8 mouse cellular contexts compared by ENCODE assay signal in genomic region chr4:140770433-140770832, GRCm38 (mm10). TPM values are rescaled to one million over a fixed set of nuclear protein-coding genes. Genes with fewer than 3 reads are reported as not detected.
A peak's percentile ranks its signal among the peaks of the same experiment; 100 is the strongest.
DNase-seq lines count a peak whose midpoint lies in the region; ATAC-seq lines count a peak whose summit lies in the region.

No protein-coding gene starts in this region.

- H3K4me2 ChIP-seq in forebrain, embryonic 11.5 days (ENCODE audit: low read depth, low read length, severe bottlenecking), result 0 out of 2 replicates have a peak overlapping the region, but pooled peaks have one; percentile 16
- peak overlapping the region; percentile 46 for H3K4me2 ChIP-seq in limb, embryonic 12.5 days
- peak overlapping the region; percentile 18 for H3K4me2 ChIP-seq in midbrain, embryonic 12.5 days (replicated peaks)

- H3K4me3 ChIP-seq in forebrain, embryonic 11.5 days (ENCODE audit: low read depth, low read length), result no peak overlapping the region
- H3K4me3 ChIP-seq in limb, embryonic 12.5 days (replicated peaks), result peak overlapping the region; percentile 21; the same call in 1 of the 2 replicates
- H3K4me3 ChIP-seq in midbrain, embryonic 12.5 days, result no peak overlapping the region

- peak; percentile 31 for DNase-seq in retina, postnatal 1 day
- no peak for DNase-seq in retina, embryonic 14.5 days (ENCODE audit: low spot score)
- DNase-seq in forebrain, embryonic 11.5 days (ENCODE audit: low spot score), result no peak
- peak; percentile 46 for DNase-seq in heart, postnatal 25 days (ENCODE audit: low spot score)
- no peak for DNase-seq in cerebellum, adult 8-10 months
- no peak for DNase-seq in right cerebral cortex, postnatal 4 days

- no peaks in the 10 kb centered on the region for H3K27me3 ChIP-seq in forebrain, embryonic 11.5 days (ENCODE audit: control insufficient read depth, insufficient read depth, low read length)
- H3K27me3 ChIP-seq in limb, embryonic 12.5 days, result peaks cover 7% of the 10 kb centered on the region; the same call in 1 of the 2 replicates
- no peaks in the 10 kb centered on the region for H3K27me3 ChIP-seq in midbrain, embryonic 12.5 days

- no peaks in the 10 kb centered on the region for H3K4me1 ChIP-seq in forebrain, embryonic 11.5 days (replicated peaks; ENCODE audit: control insufficient read depth, insufficient read depth, low read length)
- 0 out of 2 replicates have a peak, but pooled peaks cover 3% of the 10 kb centered on the region for H3K4me1 ChIP-seq in limb, embryonic 12.5 days (replicated peaks)
- H3K4me1 ChIP-seq in midbrain, embryonic 12.5 days, result peaks cover 4% of the 10 kb centered on the region; the same call in 1 of the 2 replicates

- H3K9me3 ChIP-seq in forebrain, embryonic 11.5 days (ENCODE audit: control insufficient read depth, low read length), result no peaks in the 10 kb centered on the region
- no peaks in the 10 kb centered on the region for H3K9me3 ChIP-seq in limb, embryonic 12.5 days
- H3K9me3 ChIP-seq in midbrain, embryonic 12.5 days, result no peaks in the 10 kb centered on the region

- intact Hi-C loops in heart, postnatal 25 days (cut with DNase I), result no loop called here

- WGBS in forebrain, embryonic 11.5 days, result 8% methylated on average over 13 of the region's 13 CpGs
- 19% methylated on average over 13 of the region's 13 CpGs for WGBS in limb, embryonic 12.5 days
- WGBS in midbrain, embryonic 12.5 days, result 7% methylated on average over 13 of the region's 13 CpGs

- ATAC-seq in forebrain, embryonic 11.5 days (replicated peaks; ENCODE audit: low FRiP score), result no peak
- ATAC-seq in limb, embryonic 12.5 days (ENCODE audit: insufficient number of reproducible peaks, insufficient read depth, low FRiP score, low TSS enrichment, low read depth), result no peak
- ATAC-seq in midbrain, embryonic 12.5 days (ENCODE audit: low FRiP score, low read depth), result no peak

- no peak overlapping the region for H3K9ac ChIP-seq in forebrain, embryonic 11.5 days (ENCODE audit: low read length)
- no peak overlapping the region for H3K9ac ChIP-seq in limb, embryonic 12.5 days (replicated peaks)
- H3K9ac ChIP-seq in midbrain, embryonic 12.5 days (replicated peaks), result no peak overlapping the region

- H3K27ac ChIP-seq in forebrain, embryonic 11.5 days (ENCODE audit: low read depth, low read length), result no peak overlapping the region
- 0 out of 2 replicates have a peak overlapping the region, but pooled peaks have one; percentile 31 for H3K27ac ChIP-seq in limb, embryonic 12.5 days
- H3K27ac ChIP-seq in midbrain, embryonic 12.5 days (replicated peaks), result no peak overlapping the region

- H3K36me3 ChIP-seq in forebrain, embryonic 11.5 days (ENCODE audit: control insufficient read depth, insufficient read depth, low read length), result no peaks in the 10 kb centered on the region
- no peaks in the 10 kb centered on the region for H3K36me3 ChIP-seq in limb, embryonic 12.5 days
- H3K36me3 ChIP-seq in midbrain, embryonic 12.5 days, result no peaks in the 10 kb centered on the region

RNA-seq across cellular contexts. Expression of gene Padi4, which starts 3.6 kb away (rescaled TPM):
- polyA plus RNA-seq in forebrain, embryonic 11.5 days (2014; fragmentation: Nextera tagmentation; extraction: Ambion mirVana), result 1.8 and 2.0 TPM in 2 replicates
- total RNA-seq in heart, postnatal 25 days (2021), result under 1 TPM; 0.73 to 0.98 TPM
- not detected in 2 replicates for polyA plus RNA-seq in limb, embryonic 12.5 days (2016; fragmentation: Nextera tagmentation; extraction: Ambion mirVana)
- polyA plus RNA-seq in midbrain, embryonic 12.5 days (2016; fragmentation: Nextera tagmentation; extraction: Ambion mirVana), result 0.10 and 0.47 TPM in 2 replicates

RNA-seq across cellular contexts. Expression of gene Padi6, which starts 28.0 kb away (rescaled TPM):
- 0.08 TPM in 1 of 2 replicates, not detected in the other for polyA plus RNA-seq in forebrain, embryonic 11.5 days (2014; fragmentation: Nextera tagmentation; extraction: Ambion mirVana)
- total RNA-seq in heart, postnatal 25 days (2021), result not detected
- not detected in 2 replicates for polyA plus RNA-seq in limb, embryonic 12.5 days (2016; fragmentation: Nextera tagmentation; extraction: Ambion mirVana)
- polyA plus RNA-seq in midbrain, embryonic 12.5 days (2016; fragmentation: Nextera tagmentation; extraction: Ambion mirVana), result not detected in 2 replicates

RNA-seq across cellular contexts. Expression of gene Padi3, which starts 40.0 kb away (rescaled TPM):
- polyA plus RNA-seq in forebrain, embryonic 11.5 days (2014; fragmentation: Nextera tagmentation; extraction: Ambion mirVana), result not detected in 2 replicates
- under 1 TPM in 1 of 2 experiments, not detected in 1; 0.20 TPM for total RNA-seq in heart, postnatal 25 days (2021)
- 0.28 and 0.37 TPM in 2 replicates for polyA plus RNA-seq in limb, embryonic 12.5 days (2016; fragmentation: Nextera tagmentation; extraction: Ambion mirVana)
- 0.05 TPM in 1 of 2 replicates, not detected in the other for polyA plus RNA-seq in midbrain, embryonic 12.5 days (2016; fragmentation: Nextera tagmentation; extraction: Ambion mirVana)

Comparison
In these comparisons a context has a peak if more than half of its experiments do, and no peak if none do; other contexts are left out.
1. DNase-seq: peak in retina, postnatal 1 day (single experiment) and heart, postnatal 25 days (single experiment); none in retina, embryonic 14.5 days (single experiment), forebrain, embryonic 11.5 days (single experiment), cerebellum, adult 8-10 months (single experiment) and right cerebral cortex, postnatal 4 days (single experiment).
2. Peak in every context shown above with its lines, with median percentiles within 50 percentile points of each other: H3K4me2 ChIP-seq.